Mouse (Mus musculus): Measurements from ENCODE around the gene Olfr1186.

Gene Olfr1186

DNA sequence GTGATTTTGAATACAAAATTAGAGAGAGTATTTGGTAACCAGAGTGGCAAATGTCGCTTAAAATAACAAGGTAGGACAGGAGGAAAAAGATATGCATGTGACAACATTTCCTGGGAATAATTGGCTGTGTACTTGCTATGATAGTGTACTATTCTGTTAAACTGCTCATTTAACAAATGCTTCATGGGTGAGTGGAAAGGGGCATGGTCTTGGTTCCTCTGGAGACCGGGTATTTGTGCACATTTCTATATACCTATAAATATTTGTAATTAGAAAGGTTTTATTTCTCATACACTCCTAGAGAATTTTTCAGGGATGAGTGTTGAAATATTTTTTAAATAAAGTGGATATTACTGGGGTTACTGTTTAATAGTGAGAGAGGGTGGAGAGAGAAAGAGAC lies at the start of gene Olfr1186:
Olfr1186 (plus strand) TSS at position 301 of the 400 bp plus-strand sequence.
- WGBS, result 83% methylated on average over 2 of the region's 2 CpGs

- WGBS, result 86% methylated on average over 2 of the region's 2 CpGs
These were observed 35.1 kb upstream of the Olfr1186 start, which contains the start of gene Olfr1184 for GRCm38 (mm10) chr2:88483298-88483697. TSS of gene Olfr1184 (plus strand) at chr2:88483598.

DNA sequence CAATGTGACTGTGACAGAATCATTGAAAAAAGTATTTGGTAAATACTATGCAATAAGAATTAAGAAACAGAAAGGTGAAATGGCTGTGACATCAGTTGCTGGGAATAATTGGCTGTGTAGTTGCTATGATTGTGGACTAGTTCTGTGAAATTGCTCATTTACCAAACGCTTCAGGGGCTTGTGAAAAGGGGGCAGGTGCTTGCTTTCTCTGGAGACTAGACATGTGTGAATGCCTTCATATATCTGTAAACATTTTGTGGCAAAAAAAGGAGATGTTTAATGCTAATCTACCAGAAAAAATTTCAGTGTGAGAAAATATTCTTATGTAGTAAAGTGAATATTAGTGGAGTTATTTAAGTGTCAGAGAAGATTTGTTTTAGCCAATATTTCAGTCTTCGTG lies 25.3 kb upstream of the Olfr1186 start, which contains the start of gene Olfr1185-ps1:
Olfr1185-ps1 (plus strand) TSS at position 301 of the 400 bp plus-strand sequence.
- WGBS, result 62% methylated on average over 2 of the region's 2 CpGs

DNA sequence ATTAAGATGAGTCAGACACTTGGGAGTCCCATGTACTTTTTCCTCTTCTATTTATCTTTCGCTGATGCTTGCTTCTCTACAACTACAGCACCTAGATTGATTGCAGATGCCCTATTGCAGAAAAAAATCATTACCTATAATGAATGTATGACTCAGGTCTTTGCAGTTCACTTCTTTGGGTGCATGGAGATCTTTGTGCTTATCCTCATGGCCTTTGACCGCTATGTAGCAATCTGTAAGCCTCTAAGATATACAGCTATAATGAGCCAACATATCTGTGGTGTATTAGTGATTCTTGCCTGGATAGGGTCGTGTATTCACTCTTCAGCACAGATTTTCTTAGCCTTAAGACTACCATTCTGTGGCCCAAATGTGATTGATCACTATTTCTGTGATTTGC lies 7.4 kb downstream of the Olfr1186 start:
- WGBS, result 73% methylated on average over 3 of the region's 3 CpGs

- 80% methylated on average over 2 of the region's 2 CpGs for WGBS
These were observed 38.3 kb downstream of the Olfr1186 start, which contains the start of gene Olfr1188 for GRCm38 (mm10) chr2:88556635-88557034. TSS of gene Olfr1188 (plus strand) at chr2:88556935.

DNA sequence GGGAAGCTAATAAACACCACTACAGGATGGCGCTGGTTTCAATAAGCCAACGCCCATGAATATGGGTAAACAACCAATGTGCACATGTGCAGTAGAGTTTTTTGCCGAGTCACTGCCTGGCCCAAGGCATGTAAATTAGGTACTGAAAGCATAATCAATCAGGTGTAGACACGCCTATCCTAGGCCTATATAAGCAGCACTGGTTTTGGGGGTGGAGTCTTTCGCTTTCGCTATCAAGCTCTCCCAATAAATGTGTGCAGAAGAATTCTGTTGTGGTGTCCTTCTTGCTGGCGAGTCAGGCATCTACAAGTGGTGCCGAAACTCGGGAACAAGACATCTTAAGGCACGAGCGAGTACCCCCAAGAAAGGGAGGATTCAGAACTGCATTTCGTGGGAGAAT lies 54.3 kb downstream of the Olfr1186 start:
- 90% methylated on average over 12 of the region's 12 CpGs for WGBS
